10 mouse cellular contexts compared by ENCODE assay signal in the genomic region with DNA sequence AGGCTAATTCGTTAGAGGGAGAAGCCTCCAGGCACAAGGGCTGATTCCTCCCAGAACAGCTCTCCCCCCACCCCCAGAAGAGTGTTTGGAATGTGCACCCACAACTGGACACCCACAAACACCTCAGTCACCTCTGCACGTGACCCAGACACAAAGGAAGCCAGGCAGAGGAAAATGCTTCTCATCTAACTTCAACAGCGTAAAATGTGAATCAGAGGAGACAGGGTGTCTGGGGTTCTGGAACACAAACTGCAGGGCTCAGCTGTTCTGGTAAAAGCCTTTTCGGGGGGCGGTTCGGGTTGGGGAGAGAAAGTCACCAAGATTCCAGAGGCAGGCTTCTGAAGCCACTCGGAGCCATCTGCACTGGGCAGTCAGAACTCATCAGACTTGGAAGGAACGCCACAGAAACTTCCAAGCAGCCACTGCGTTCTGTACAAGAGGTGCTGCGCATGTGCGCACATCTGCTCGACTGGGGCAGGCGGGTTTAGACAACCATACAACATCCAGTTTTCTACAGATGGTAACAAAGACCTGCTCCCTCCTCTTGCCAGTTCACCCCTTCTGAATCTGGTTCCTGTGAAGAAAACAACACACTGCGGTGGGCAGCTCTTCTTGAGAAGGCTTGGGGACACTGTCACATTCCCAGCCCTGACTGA. TPM values are rescaled to one million over a fixed set of nuclear protein-coding genes. Genes with fewer than 3 reads are reported as not detected.
DNase-seq lines count a peak whose midpoint lies in the region; ATAC-seq and TF ChIP-seq lines count a peak whose summit lies in the region.
"Had no signal": no experiment of that assay in that cellular context is flagged by ENCODE, and none has a peak within 500 bp of the region (broad histone marks: within the 10 kb centered on the region; RNA-seq: fewer than 3 reads in every experiment).

No protein-coding gene starts in this region.

- H3K79me3 ChIP-seq in C2C12 (ENCODE audit: low read depth): no peaks in the 10 kb centered on the region

- H3K4me2 ChIP-seq in intestine, embryonic 14.5 days (ENCODE audit: low read length): peak overlapping the region; percentile 24
- no peak overlapping the region; the same call in 1 of the 2 replicates for H3K4me2 ChIP-seq in intestine, postnatal 0 days (replicated peaks; ENCODE audit: low read depth)
- H3K4me2 ChIP-seq: heart, embryonic 15.5 days had no signal

- H3K27ac ChIP-seq in intestine, embryonic 14.5 days (ENCODE audit: low read depth): peak overlapping the region; percentile 25; the same call in 1 of the 2 replicates
- no peak overlapping the region for H3K27ac ChIP-seq in intestine, postnatal 0 days (ENCODE audit: low read depth, low read length)
- H3K27ac ChIP-seq: heart, embryonic 15.5 days had no signal

- no peak overlapping the region for H3K9ac ChIP-seq in intestine, embryonic 14.5 days (ENCODE audit: low read length)
- no peak overlapping the region for H3K9ac ChIP-seq in intestine, postnatal 0 days (ENCODE audit: low read depth, low read length)
- H3K9ac ChIP-seq: heart, embryonic 15.5 days had no signal

- H3K9me3 ChIP-seq in intestine, embryonic 14.5 days (ENCODE audit: control insufficient read depth, low read length): 0 out of 2 replicates have a peak, but pooled peaks cover 3% of the 10 kb centered on the region
- no peaks in the 10 kb centered on the region for H3K9me3 ChIP-seq in intestine, postnatal 0 days (ENCODE audit: control insufficient read depth)
- H3K9me3 ChIP-seq: heart, embryonic 15.5 days; megakaryocyte, embryonic 14.5 days had no signal

- DNase-seq in intestine, embryonic 14.5 days (ENCODE audit: low spot score): no peak
- DNase-seq in ZHBTc4 (ENCODE audit: low read depth, low spot score): peak; percentile 52
- DNase-seq in left cerebral cortex, postnatal 25 days (ENCODE audit: low spot score in 2 of 2): peak; percentile 33 to 55
- DNase-seq in right cerebral cortex, postnatal 10 days (ENCODE audit: low spot score in 2 of 2): peak; percentile 55 to 64
- no peak for DNase-seq in layer of hippocampus, adult 9-10 months (ENCODE audit: low spot score)

- intact Hi-C loops in left cerebral cortex, postnatal 25 days (cut with DNase I): no loop called here

- no peak for TF ChIP-seq CTCF in intestine, postnatal 0 days (IDR thresholded peaks at IDR 0.05; ENCODE audit: low read depth)
- TF ChIP-seq CTCF in C2C12 (IDR thresholded peaks at IDR 0.05; ENCODE audit: control insufficient read depth, insufficient read depth, insufficient read length): no peak

- peaks cover 15% of the 10 kb centered on the region for H3K4me1 ChIP-seq in intestine, embryonic 14.5 days (replicated peaks; ENCODE audit: control insufficient read depth, insufficient read depth, low read length)
- H3K4me1 ChIP-seq in intestine, postnatal 0 days (replicated peaks; ENCODE audit: control insufficient read depth, insufficient read depth, low read length): no peaks in the 10 kb centered on the region

- 45% methylated on average over 14 of the region's 14 CpGs for WGBS in intestine, embryonic 14.5 days
- 59% methylated on average over 14 of the region's 14 CpGs for WGBS in intestine, postnatal 0 days

- ATAC-seq in intestine, embryonic 14.5 days (replicated peaks; ENCODE audit: low FRiP score, low TSS enrichment, low read depth): no peak
- no peak for ATAC-seq in intestine, postnatal 0 days
- no peak for ATAC-seq in CD4-positive, CD25-positive, alpha-beta regulatory T cell, adult 4 months

- no peak overlapping the region for H3K4me3 ChIP-seq in intestine, embryonic 14.5 days (ENCODE audit: low read depth, low read length)
- H3K4me3 ChIP-seq in intestine, postnatal 0 days (ENCODE audit: low read depth, low read length): no peak overlapping the region
- H3K4me3 ChIP-seq in C2C12 (ENCODE audit: insufficient read depth, poor library complexity, severe bottlenecking): no peak overlapping the region
- H3K4me3 ChIP-seq: heart, embryonic 15.5 days; megakaryocyte, embryonic 14.5 days had no signal

- H3K27me3 ChIP-seq in intestine, embryonic 14.5 days (replicated peaks; ENCODE audit: control insufficient read depth, insufficient read depth, low read length): no peaks in the 10 kb centered on the region
- no peaks in the 10 kb centered on the region for H3K27me3 ChIP-seq in intestine, postnatal 0 days (replicated peaks; ENCODE audit: control insufficient read depth, insufficient read depth, low read length)
- H3K27me3 ChIP-seq in C2C12 (ENCODE audit: control insufficient read depth, insufficient read depth, insufficient read length): no peaks in the 10 kb centered on the region
- H3K27me3 ChIP-seq: heart, embryonic 15.5 days; megakaryocyte, embryonic 14.5 days had no signal

- H3K36me3 ChIP-seq in intestine, embryonic 14.5 days (ENCODE audit: control insufficient read depth, insufficient read depth, low read length): no peaks in the 10 kb centered on the region
- no peaks in the 10 kb centered on the region for H3K36me3 ChIP-seq in intestine, postnatal 0 days (ENCODE audit: control insufficient read depth, insufficient read depth)
- no peaks in the 10 kb centered on the region for H3K36me3 ChIP-seq in C2C12 (ENCODE audit: control insufficient read depth, insufficient read depth)
- H3K36me3 ChIP-seq: heart, embryonic 15.5 days had no signal

- H3K79me2 ChIP-seq in C2C12 (ENCODE audit: control insufficient read depth, insufficient read depth): no peaks in the 10 kb centered on the region

- H3ac ChIP-seq in C2C12 (ENCODE audit: control insufficient read depth, insufficient read length, low read depth): no peak overlapping the region

TF ChIP-seq in C2C12, 6 proteins besides CTCF, POLR2A, EP300 and RAD21:
- no peak for TF ChIP-seq MYOD1 (IDR thresholded peaks at IDR 0.05; ENCODE audit: control insufficient read depth, insufficient read length, low read depth)
- peak; percentile 88 for TF ChIP-seq USF1 (IDR thresholded peaks at IDR 0.05; ENCODE audit: low read depth)
- TF ChIP-seq CEBPB (IDR thresholded peaks at IDR 0.05; ENCODE audit: low read depth): no peak

RNA-seq across cellular contexts. Expression of a gene that starts 56.0 kb away (rescaled TPM):
- polyA plus RNA-seq in intestine, embryonic 14.5 days (2014; fragmentation: Nextera tagmentation; extraction: Ambion mirVana): 0.22 and 0.23 TPM in 2 replicates
- 0.39 and 0.44 TPM in 2 replicates for polyA plus RNA-seq in intestine, postnatal 0 days (2015; fragmentation: Nextera tagmentation; extraction: Ambion mirVana)
- polyA plus RNA-seq in C2C12 (2012; fragmentation: generic; extraction: Trizol): 0.04 TPM
- total RNA-seq in left cerebral cortex, postnatal 25 days (2021): under 1 TPM; 0.11 to 0.64 TPM
- 10 to 100 TPM; 69.9 to 78.6 TPM for polyA plus RNA-seq in CD4-positive, CD25-positive, alpha-beta regulatory T cell, adult 4 months (2017; shearing (Covaris generic))

RNA-seq across cellular contexts. Expression of a gene that starts 59.7 kb away (rescaled TPM):
- 10.6 and 13.7 TPM in 2 replicates for polyA plus RNA-seq in intestine, embryonic 14.5 days (2014; fragmentation: Nextera tagmentation; extraction: Ambion mirVana)
- polyA plus RNA-seq in intestine, postnatal 0 days (2015; fragmentation: Nextera tagmentation; extraction: Ambion mirVana): 12.4 and 14.7 TPM in 2 replicates
- polyA plus RNA-seq in C2C12 (2012; fragmentation: generic; extraction: Trizol): 0.88 TPM
- 1 to 10 TPM; 3.0 to 3.7 TPM for total RNA-seq in left cerebral cortex, postnatal 25 days (2021)
- polyA plus RNA-seq in CD4-positive, CD25-positive, alpha-beta regulatory T cell, adult 4 months (2017; shearing (Covaris generic)): 10 to 100 TPM; 11.5 to 19.9 TPM

Comparison
In these comparisons a context has a peak if more than half of its experiments do, and no peak if none do; other contexts are left out.
1. DNase-seq: peak in ZHBTc4 (single experiment), left cerebral cortex, postnatal 25 days (2 of 2) and right cerebral cortex, postnatal 10 days (2 of 2); none in intestine, embryonic 14.5 days (single experiment) and layer of hippocampus, adult 9-10 months (single experiment).
2. RNA of a gene that starts 56.0 kb away (polyA plus RNA-seq): 69.9 to 78.6 TPM in CD4-positive, CD25-positive, alpha-beta regulatory T cell, adult 4 months; 0.39 to 0.44 TPM in intestine, postnatal 0 days, 0.22 to 0.23 TPM in intestine, embryonic 14.5 days and 0.04 TPM in C2C12 (single experiment); every median in the first group is over 10 times any median in the second.